Mouse (Mus musculus) lung, embryonic 15.5 days (tissue): ENCODE results near the gene Lin52. TPM values are rescaled to one million over a fixed set of nuclear protein-coding genes. Genes with fewer than 3 reads are reported as not detected.

ENCODE experiments used
- ATAC-seq: fragments of 200-750 bp; cut with Nextera tagmentation; 2 replicates; pipeline ENCODE4 v1.8.0; 2017; ENCODE audit warnings: moderate number of reproducible peaks, borderline replicate concordance; ENCODE audit not compliant: low FRiP score, low TSS enrichment; ENCODE audit errors: extremely low read depth
- H3K27ac ChIP-seq: fragments of 300-500 bp; sonication (generic); 2 replicates; pipeline ENCODE4 v1.5.1; 2015; ENCODE audit warnings: moderate library complexity, mild to moderate bottlenecking, inconsistent platforms
- H3K27me3 ChIP-seq: fragments of 300-500 bp; sonication (generic); 2 replicates; pipeline ENCODE4 v1.6.1; 2015; ENCODE audit warnings: inconsistent platforms
- H3K36me3 ChIP-seq: fragments of 300-500 bp; sonication (generic); 2 replicates; pipeline ENCODE4 v1.6.1; 2015; ENCODE audit warnings: inconsistent platforms
- H3K4me1 ChIP-seq: fragments of 300-500 bp; sonication (generic); 2 replicates; pipeline ENCODE4 v1.6.1; 2015; ENCODE audit warnings: inconsistent platforms
- H3K4me2 ChIP-seq: fragments of 300-500 bp; sonication (generic); 2 replicates; pipeline ENCODE4 v1.6.1; 2015; ENCODE audit warnings: inconsistent platforms, mild to moderate bottlenecking, moderate library complexity
- H3K4me3 ChIP-seq: fragments of 300-500 bp; sonication (generic); 2 replicates; pipeline ENCODE4 v1.5.1; 2015; ENCODE audit warnings: mild to moderate bottlenecking, inconsistent platforms
- H3K9ac ChIP-seq: fragments of 300-500 bp; sonication (generic); 2 replicates; pipeline ENCODE4 v1.6.1; 2015; ENCODE audit warnings: inconsistent platforms
- H3K9me3 ChIP-seq: fragments of 300-500 bp; sonication (generic); 2 replicates; pipeline ENCODE4 v1.6.1; 2016; ENCODE audit warnings: inconsistent platforms
- WGBS: fragments of 180-500 bp; shearing (Covaris S2); methylation state at CpG from one replicate; pipeline ENCODE4 v1.1.7; 2015; 5-methylcytosine and 5-hydroxymethylcytosine counted together
- polyA plus RNA-seq: library from polyadenylated mRNA; unstranded; fragments of >200 nt; fragmentation: Nextera tagmentation; extraction: Ambion mirVana; gene quantifications from 2 replicates; pipeline ENCODE4 v1.2.1, GENCODE M21; 2015

Lin52 gene
- polyA plus RNA-seq, 1 experiment from 2014 or later, result 22.2 TPM

DNA sequence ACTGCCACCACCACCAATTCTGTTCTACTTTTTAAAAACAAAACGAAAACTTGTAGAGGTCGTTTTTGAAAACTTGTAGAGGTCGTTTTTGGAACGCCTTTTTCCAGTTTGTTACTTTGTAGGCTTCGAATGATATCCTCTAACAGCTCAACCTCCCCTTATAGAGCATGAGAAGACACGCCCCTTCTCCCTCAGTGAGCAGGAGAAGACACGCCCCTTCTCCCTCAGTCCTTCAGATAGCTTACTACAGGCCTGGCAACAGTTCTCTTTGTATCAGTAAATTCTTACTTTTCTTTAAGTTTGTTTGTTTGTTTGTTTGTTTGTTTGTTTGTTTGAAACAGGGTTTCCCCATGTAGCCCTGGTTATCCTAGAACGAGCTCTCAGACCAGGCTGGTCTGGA lies 104.0 kb downstream of the Lin52 start:
- Histone ChIP-seq H3K4me2 (no peak overlapping the region), H3K36me3 (no peaks in the 10 kb centered on the region), H3K27ac (no peak overlapping the region), H3K27me3 (no peaks in the 10 kb centered on the region), H3K9ac (no peak overlapping the region), H3K9me3 (no peaks in the 10 kb centered on the region), H3K4me3 (no peak overlapping the region), H3K4me1 (no peaks in the 10 kb centered on the region)
- no peak for ATAC-seq
- WGBS, result 51% methylated on average over 8 of the region's 8 CpGs

DNA sequence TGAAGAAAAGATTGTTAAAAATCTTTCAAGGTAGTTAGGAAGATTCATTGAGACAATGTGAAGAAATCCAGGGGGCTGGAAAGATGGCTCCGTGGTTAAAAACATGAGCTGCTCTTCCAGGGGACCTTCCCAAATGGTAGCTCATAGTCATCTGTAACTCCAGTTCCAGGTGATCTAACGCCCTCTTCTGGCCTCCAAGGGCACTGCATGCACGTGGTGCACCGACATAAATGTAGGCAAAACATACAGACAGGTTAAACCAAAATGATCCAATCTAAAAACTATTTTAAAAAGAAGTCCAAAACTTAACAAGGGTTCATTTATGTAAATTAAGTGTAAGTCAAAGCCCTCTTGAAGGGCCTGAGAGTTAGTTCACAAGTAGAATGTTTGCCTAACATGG lies 111.3 kb downstream of the Lin52 start:
- no peak for ATAC-seq
- H3K4me2 ChIP-seq, result no peak overlapping the region
- no peak overlapping the region for H3K27ac ChIP-seq
- H3K4me3 ChIP-seq, result no peak overlapping the region
- WGBS, result 48% methylated on average over 4 of the region's 4 CpGs
- no peaks in the 10 kb centered on the region for H3K36me3 ChIP-seq
- H3K27me3 ChIP-seq, result peaks cover 11% of the 10 kb centered on the region
- H3K9me3 ChIP-seq, result no peaks in the 10 kb centered on the region
- no peak overlapping the region for H3K9ac ChIP-seq
- H3K4me1 ChIP-seq, result no peaks in the 10 kb centered on the region

DNA sequence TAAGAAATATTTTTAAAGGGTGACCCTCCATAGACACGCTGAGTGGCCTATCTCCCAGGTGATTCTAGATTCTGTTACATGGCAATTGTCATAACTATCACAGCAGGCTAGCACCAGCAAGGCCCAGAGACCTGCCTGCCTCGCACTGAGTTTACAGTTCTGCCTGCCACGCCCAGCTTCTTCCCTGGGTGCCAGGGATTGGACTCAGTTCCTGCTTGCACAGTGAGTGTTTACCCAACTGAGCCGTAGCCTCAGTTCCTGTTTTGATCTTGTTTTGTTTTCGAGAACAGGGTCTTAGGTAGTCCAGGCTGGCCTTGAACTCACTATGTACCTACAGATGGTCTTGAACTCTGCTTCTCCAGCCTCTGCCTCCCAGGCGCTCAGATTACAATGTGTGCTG lies 116.4 kb downstream of the Lin52 start:
- 67% methylated on average over 6 of the region's 6 CpGs for WGBS
- Histone ChIP-seq H3K36me3 (no peaks in the 10 kb centered on the region), H3K4me2 (no peak overlapping the region), H3K4me3 (no peak overlapping the region), H3K27me3 (peaks cover 61% of the 10 kb centered on the region), H3K9ac (no peak overlapping the region), H3K4me1 (peaks cover 7% of the 10 kb centered on the region; the same call in 1 of the 2 replicates), H3K9me3 (no peaks in the 10 kb centered on the region), H3K27ac (no peak overlapping the region)
- ATAC-seq, result no peak

DNA sequence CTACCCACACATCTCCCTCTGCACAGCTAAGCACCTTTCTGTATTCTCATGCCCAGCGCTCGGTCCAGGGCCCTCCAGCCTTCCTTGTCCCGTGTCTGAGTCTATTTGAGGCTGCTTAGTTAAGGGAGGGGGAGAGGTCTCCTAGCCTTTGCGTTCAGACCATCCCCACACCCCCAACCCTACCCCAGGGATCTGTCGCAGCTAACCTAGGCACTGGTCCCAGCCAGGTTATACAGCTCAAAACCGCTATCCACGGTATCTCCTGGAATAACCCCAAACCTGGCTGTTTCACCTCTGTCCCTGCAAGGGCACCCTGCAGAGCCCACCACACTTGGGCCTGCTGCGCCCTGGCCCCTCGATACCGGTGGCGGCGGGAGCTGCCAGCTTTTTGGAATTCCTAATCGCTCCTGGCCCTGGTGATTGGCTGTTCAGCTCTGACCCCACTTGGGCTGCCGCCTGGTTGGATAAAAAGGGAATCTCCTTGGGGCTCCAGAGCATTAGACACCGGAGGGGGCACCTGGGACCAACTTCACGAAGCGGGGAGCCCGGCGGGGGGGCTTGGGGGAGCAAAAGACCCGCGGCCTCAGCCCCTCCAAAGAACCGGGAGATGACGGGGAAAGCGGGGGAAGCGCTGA lies 118.2 kb downstream of the Lin52 start, which contains the start of gene Vsx2:
Gene Vsx2, plus strand, starts transcription at position 427 of the 635 bp plus-strand sequence.
- Histone ChIP-seq H3K36me3 (no peaks in the 10 kb centered on the region), H3K9ac (no peak within 1 kb of the TSS), H3K4me3 (peak within 1 kb of the TSS; percentile 4; the same call in 1 of the 2 replicates), H3K4me2 (no peak within 1 kb of the TSS), H3K27me3 (peaks cover 73% of the 10 kb centered on the region), H3K9me3 (no peaks in the 10 kb centered on the region), H3K27ac (no peak within 1 kb of the TSS), H3K4me1 (peaks cover 7% of the 10 kb centered on the region; the same call in 1 of the 2 replicates)
- ATAC-seq, result no peak
- WGBS, result 2% methylated on average over 25 of the region's 25 CpGs

DNA sequence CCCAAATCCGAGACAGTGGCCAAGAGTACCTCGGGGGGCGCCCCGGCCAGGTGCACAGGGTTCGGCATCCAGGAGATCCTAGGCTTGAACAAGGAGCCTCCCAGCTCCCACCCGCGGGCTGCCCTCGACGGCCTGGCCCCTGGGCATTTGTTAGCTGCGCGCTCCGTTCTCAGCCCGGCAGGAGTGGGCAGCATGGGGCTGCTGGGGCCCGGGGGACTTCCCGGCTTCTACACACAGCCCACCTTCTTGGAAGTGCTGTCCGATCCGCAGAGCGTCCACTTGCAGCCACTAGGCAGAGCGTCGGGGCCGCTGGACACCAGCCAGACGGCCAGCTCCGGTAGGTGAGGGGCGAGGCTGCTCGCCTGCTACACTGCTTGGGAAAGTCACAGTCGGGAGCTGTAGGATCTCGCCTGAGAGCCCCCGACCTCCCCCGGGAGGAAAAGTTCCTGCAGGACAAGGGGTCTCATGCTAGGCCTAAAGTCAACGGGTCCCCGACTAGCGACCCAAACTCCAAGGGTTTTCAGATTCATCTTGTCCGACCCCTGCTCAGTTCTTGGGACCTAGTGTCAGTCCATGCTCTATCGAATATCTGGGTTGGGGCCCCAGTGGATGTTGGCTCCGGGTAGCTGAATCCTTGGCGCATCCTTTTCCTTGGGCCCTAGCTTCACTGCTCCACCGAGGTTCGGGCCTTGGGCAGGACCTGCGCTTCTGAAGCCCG lies 118.9 kb downstream of the Lin52 start:
- ATAC-seq, result no peak
- Histone ChIP-seq H3K9me3 (no peaks in the 10 kb centered on the region), H3K27ac (no peak overlapping the region), H3K27me3 (peaks cover 79% of the 10 kb centered on the region), H3K4me1 (peaks cover 7% of the 10 kb centered on the region; the same call in 1 of the 2 replicates), H3K9ac (no peak overlapping the region), H3K4me3 (peak overlapping the region; percentile 4; the same call in 1 of the 2 replicates), H3K4me2 (no peak overlapping the region), H3K36me3 (no peaks in the 10 kb centered on the region)
- 2% methylated on average over 40 of the region's 40 CpGs for WGBS

DNA sequence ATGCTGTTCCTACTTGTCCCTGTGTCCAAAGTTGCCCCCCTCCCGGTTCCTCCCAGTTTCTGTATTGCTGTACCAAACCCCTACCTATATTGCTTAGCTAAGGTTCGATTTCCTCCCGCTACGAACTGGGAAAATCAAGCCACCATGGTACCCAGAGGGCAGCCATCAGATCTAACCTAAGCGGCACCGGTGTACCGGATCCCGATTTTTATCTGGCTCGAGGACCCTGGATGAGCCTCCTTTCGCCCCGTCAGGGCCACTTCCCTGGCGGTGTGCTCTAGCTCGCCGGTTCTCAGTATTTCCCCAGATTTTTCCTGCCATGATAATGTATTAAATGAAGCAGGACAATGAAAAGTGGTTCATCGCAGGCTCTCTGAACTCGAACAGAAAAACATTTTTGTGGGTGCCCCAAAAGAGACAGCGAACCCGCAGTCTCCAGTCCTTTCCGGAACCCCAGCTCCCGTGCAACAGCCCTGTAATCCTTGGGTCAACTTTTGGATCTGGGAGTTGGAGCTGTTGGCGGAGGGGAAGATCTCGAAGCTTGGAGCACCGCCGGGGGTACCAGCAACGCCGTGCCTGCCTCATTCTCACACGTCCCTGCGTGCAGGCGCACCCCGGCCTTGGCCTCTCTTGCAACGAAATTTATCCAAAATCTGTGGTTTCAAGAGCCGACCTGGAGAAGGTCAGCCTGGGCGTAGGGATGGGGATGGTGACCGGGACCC lies 119.6 kb downstream of the Lin52 start:
- H3K27ac ChIP-seq, result no peak overlapping the region
- no peaks in the 10 kb centered on the region for H3K9me3 ChIP-seq
- H3K27me3 ChIP-seq, result peaks cover 80% of the 10 kb centered on the region
- no peak overlapping the region for H3K9ac ChIP-seq
- no peak overlapping the region for H3K4me2 ChIP-seq
- WGBS, result 2% methylated on average over 34 of the region's 34 CpGs
- H3K4me3 ChIP-seq, result peak overlapping the region; percentile 1; the same call in 1 of the 2 replicates
- H3K4me1 ChIP-seq, result peaks cover 7% of the 10 kb centered on the region; the same call in 1 of the 2 replicates
- no peaks in the 10 kb centered on the region for H3K36me3 ChIP-seq
- ATAC-seq, result no peak

DNA sequence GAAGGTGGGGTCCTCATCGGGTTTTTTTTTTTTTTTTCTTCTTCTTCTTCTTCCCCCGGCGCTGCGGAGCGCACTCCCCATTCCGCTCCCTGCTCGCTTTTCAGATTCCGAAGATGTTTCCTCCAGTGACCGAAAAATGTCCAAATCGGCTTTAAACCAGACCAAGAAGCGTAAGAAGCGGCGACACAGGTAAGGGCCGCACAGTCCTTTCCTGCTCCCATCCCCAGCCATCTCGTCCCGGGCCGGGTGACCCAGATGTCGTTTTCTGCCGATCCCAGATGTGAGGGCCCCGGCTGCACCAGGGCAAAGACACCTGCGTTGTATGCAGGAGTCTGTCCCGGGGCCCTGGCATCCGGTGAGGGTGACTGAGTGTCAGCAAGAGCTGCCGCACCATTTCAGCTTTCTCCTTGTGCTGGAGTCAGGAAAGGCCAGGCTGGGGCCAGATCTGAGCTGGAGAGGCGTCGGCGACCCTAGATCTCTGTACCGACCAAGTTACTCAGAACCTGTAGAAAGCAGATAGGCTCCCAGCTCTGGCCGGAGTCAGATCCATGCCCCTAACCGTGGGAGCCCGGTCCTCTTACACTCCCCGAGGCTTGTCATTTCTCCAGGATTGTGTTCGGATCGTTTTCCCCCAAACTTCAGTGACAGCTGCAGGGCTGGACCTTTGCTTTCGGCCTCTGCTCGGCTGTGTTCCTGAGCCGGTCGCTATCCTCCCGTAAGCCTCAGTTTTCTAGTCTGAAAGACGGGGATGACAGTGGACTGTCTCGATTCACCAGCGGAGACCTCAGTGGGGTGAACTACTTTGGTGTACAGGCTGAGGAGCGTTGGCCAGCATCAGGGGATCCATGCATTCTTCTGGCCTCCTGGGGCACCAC lies 120.5 kb downstream of the Lin52 start:
- no peak for ATAC-seq
- peak overlapping the region; percentile 1; the same call in 1 of the 2 replicates for H3K4me3 ChIP-seq

DNA sequence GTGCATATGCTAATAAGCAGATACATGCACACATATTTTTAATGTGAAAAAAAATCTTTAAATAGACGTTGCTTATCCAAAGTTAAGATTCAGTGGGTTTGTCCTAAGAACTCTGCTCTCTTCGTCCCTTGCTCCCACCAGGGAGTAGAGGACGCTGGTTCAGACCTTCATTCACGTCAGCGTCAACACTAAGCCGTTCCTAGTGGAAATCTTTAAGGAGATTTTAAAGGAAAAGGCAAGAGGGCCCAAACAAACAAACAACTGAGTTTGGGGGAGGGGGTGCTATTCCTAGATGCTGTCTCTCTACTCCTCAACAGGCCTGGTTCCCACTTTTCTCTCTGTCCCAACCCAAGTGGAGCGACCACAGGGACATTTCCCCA lies 121.1 kb downstream of the Lin52 start:
- no peak overlapping the region for H3K9ac ChIP-seq
- peaks cover 75% of the 10 kb centered on the region for H3K27me3 ChIP-seq
- no peak for ATAC-seq
- H3K36me3 ChIP-seq, result no peaks in the 10 kb centered on the region
- H3K4me2 ChIP-seq, result no peak overlapping the region
- peaks cover 7% of the 10 kb centered on the region; the same call in 1 of the 2 replicates for H3K4me1 ChIP-seq
- H3K27ac ChIP-seq, result no peak overlapping the region
- no peak overlapping the region for H3K4me3 ChIP-seq
- 6% methylated on average over 7 of the region's 7 CpGs for WGBS
- no peaks in the 10 kb centered on the region for H3K9me3 ChIP-seq

More for the DNA sequence above, 120.5 kb downstream of the Lin52 start:
- no peak overlapping the region for H3K9ac ChIP-seq
- H3K27me3 ChIP-seq, result peaks cover 80% of the 10 kb centered on the region
- no peaks in the 10 kb centered on the region for H3K36me3 ChIP-seq
- H3K27ac ChIP-seq, result no peak overlapping the region
- H3K9me3 ChIP-seq, result no peaks in the 10 kb centered on the region
- peaks cover 7% of the 10 kb centered on the region; the same call in 1 of the 2 replicates for H3K4me1 ChIP-seq
- no peak overlapping the region for H3K4me2 ChIP-seq
- WGBS, result 2% methylated on average over 43 of the region's 43 CpGs

DNA sequence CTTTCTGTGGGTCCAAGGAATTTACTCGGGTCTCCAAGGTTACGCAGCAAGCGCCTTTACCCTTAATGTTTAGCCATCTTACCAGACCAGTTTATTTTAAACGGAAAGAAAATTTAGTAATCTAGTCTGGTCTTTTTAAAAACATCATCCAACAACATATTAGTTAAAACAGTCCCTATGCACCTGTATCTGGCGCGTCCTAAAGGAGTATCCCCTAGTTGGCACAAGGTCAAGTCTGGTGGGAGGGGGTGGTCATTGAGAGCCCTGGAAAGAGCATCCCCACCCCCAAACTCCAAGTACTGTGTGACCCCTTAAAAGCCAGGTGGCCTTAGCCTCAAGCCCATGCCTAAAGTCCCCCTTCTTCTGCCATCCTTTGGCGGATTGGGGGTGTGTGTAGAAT lies 121.9 kb downstream of the Lin52 start:
- ATAC-seq, result no peak
- Histone ChIP-seq H3K4me3 (no peak overlapping the region), H3K27ac (no peak overlapping the region), H3K36me3 (no peaks in the 10 kb centered on the region), H3K9me3 (no peaks in the 10 kb centered on the region), H3K4me1 (peaks cover 7% of the 10 kb centered on the region; the same call in 1 of the 2 replicates), H3K9ac (no peak overlapping the region), H3K4me2 (no peak overlapping the region), H3K27me3 (peaks cover 68% of the 10 kb centered on the region)
- 22% methylated on average over 7 of the region's 7 CpGs for WGBS

DNA sequence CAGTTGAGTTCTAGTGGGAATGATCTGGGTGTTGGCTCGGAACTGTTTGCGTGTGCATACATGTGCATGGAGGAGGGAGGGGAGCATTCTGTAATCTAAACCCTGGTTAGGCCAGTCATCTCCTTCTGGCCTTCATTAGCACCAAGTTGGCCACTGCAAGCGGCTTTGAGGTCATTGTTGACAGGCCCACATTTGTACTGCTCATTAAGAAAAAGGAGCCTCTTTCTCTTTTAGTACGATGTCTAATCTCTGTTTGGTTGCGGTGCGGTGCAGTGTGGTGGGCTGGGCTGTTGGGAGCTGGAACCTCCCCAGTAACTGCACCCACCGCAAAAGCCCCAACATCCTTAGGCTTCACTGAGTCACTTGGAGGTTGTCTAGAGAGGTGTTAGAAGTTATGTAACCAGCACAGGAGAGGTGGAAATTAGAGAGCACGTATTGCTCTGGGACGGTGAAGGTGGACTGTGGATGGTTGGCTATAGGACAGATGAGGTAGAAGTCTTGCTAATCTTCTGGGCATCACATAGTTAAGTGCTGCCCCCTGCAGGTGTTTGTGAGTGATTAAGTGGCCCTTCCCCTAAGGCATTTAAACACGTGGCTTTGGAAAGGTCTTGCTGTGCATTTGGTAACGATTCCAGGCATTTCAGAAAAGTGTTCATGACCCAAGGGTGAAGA lies 126.7 kb downstream of the Lin52 start:
- Histone ChIP-seq H3K4me2 (no peak overlapping the region), H3K27ac (no peak overlapping the region), H3K36me3 (no peaks in the 10 kb centered on the region), H3K4me3 (no peak overlapping the region), H3K9ac (no peak overlapping the region), H3K27me3 (peaks cover 19% of the 10 kb centered on the region), H3K4me1 (no peaks in the 10 kb centered on the region), H3K9me3 (no peaks in the 10 kb centered on the region)
- WGBS, result 70% methylated on average over 11 of the region's 11 CpGs
- ATAC-seq, result no peak

DNA sequence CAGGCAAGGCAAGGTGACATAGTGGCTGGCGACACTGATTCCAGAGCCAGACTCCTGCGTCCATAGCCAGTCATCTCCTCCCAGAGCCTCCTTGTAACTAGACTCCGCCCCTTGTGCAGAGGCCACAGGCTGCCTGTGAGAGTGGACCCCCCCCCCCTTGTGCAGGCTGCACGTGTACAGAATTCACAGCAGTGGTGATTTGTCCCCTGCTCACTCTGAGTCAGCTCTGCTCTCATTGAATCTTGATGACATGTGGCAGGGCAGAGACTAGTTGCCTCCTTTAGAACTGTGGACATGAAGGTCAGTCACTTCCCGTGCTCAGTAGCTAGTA lies 127.2 kb downstream of the Lin52 start:
- Histone ChIP-seq H3K9ac (no peak overlapping the region), H3K27me3 (peaks cover 14% of the 10 kb centered on the region), H3K4me3 (no peak overlapping the region), H3K4me1 (no peaks in the 10 kb centered on the region), H3K27ac (no peak overlapping the region), H3K36me3 (no peaks in the 10 kb centered on the region), H3K9me3 (no peaks in the 10 kb centered on the region), H3K4me2 (no peak overlapping the region)
- 38% methylated on average over 5 of the region's 5 CpGs for WGBS
- 0 out of 2 replicates have a peak, but pooled peaks have one; percentile 27 for ATAC-seq
